Mouse (Mus musculus) liver, postnatal 0 days (tissue): ENCODE data around the gene Col25a1.

Experiments
- CTCF ChIP-seq: sonication (generic); IDR thresholded peaks from 2 replicates; pipeline ENCODE4 v1.5.1; 2016; ENCODE audit warnings: antibody characterized with exemption, low read depth
- EP300 ChIP-seq: IDR thresholded peaks from 2 replicates; pipeline ENCODE4 v1.6.1; 2016; ENCODE audit warnings: antibody characterized with exemption, low read depth, mild to moderate bottlenecking

- no peak for TF ChIP-seq CTCF
- no peak for TF ChIP-seq EP300
Observed at GRCm38 (mm10) chr3:130581577-130581976, 450.3 kb downstream of the Col25a1 start.
